Mouse (Mus musculus) heart, adult 2 months (tissue): ENCODE data around the gene Map3k12.

ENCODE experiments used
- EP300 ChIP-seq: fragments of 200-500 bp; IDR thresholded peaks from 2 replicates; pipeline ENCODE4 v1.6.1; 2011; ENCODE audit warnings: low read depth, low read length, control low read depth; ENCODE audit not compliant: insufficient read depth
- POLR2A ChIP-seq: fragments of 200-500 bp; IDR thresholded peaks from 2 replicates; pipeline ENCODE4 v1.6.1; 2011; ENCODE audit warnings: mild to moderate bottlenecking, low read depth, low read length, control low read depth; ENCODE audit not compliant: insufficient read depth

DNA sequence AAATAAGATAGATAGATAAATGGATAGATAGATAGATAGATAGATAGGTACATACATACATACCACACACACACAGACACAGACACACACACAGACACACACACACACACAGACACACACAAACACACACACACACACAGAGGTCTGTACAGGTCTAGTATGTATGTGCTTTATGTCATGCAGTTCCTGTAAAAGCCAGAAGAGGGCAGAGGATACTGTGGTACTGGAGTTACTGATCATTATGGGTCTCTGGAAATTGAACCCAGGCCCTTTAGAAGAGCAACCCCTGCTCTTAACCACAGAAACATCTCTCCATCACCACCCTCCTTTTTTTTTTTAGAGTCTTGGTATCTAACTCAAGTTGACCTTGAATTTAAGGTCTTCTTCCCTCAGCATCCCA, 53.2 kb downstream of the Map3k12 start:
- TF ChIP-seq POLR2A (no peak), EP300 (no peak)
